Mouse (Mus musculus) CH12.LX (cell line): ENCODE measurements around the gene Macrod1. TPM values are rescaled to one million over a fixed set of nuclear protein-coding genes. Genes with fewer than 3 reads are reported as not detected.
A peak's percentile ranks its signal among the peaks of the same experiment; 100 is the strongest.

ENCODE experiments used
- DNase-seq: peaks from one replicate; pipeline ENCODE4 v3.0.0-alpha.2; 2013; ENCODE audit errors: extremely low read depth
- H3K27ac ChIP-seq: 2 replicates; pipeline ENCODE4 v1.5.1; 2012; ENCODE audit warnings: low read depth, mild to moderate bottlenecking, control low read depth, moderate library complexity; ENCODE audit not compliant: insufficient read depth
- H3K27me3 ChIP-seq: replicated peaks from 2 replicates; pipeline ENCODE3; 2012; ENCODE audit warnings: inconsistent platforms
- H3K36me3 ChIP-seq, 2 experiments: replicated peaks in 1 of 2; 2 replicates each; pipeline versions ENCODE3 to v1.6.1; 2012; ENCODE audit warnings: inconsistent platforms in 1 of 2, low read length in 1 of 2, mild to moderate bottlenecking in 1 of 2, mixed read lengths in 1 of 2, moderate library complexity in 1 of 2; ENCODE audit not compliant: control insufficient read depth in 1 of 2, insufficient read depth in 1 of 2
- H3K4me1 ChIP-seq, 2 experiments: 2 replicates each; pipeline ENCODE4 v1.6.1; 2012; ENCODE audit warnings: inconsistent platforms in 1 of 2, moderate library complexity in 1 of 2; ENCODE audit not compliant: insufficient read depth in 2 of 2, control insufficient read depth in 1 of 2
- H3K4me2 ChIP-seq: 2 replicates; pipeline ENCODE4 v1.6.1; 2012; ENCODE audit warnings: low read depth, mild to moderate bottlenecking, control low read depth; ENCODE audit not compliant: poor library complexity, insufficient read depth, severe bottlenecking
- H3K4me3 ChIP-seq, 3 experiments: fragments of 150-350 bp in 1 of 3; sonication (generic) in 1 of 3; replicated peaks in 1 of 3; 2 replicates each; pipeline versions ENCODE3 to v1.5.1; 2011 to 2012; ENCODE audit warnings: low read depth in 2 of 3, low read length in 2 of 3, mild to moderate bottlenecking in 2 of 3, moderate library complexity in 2 of 3, control low read depth in 1 of 3, improper control_type of control experiment in 1 of 3, inconsistent platforms in 1 of 3, mixed read lengths in 1 of 3; ENCODE audit not compliant: poor library complexity in 1 of 3
- H3K79me2 ChIP-seq: replicated peaks from 2 replicates; pipeline ENCODE4 v1.6.1; 2012; ENCODE audit warnings: mild to moderate bottlenecking, moderate library complexity; ENCODE audit not compliant: control insufficient read depth, poor library complexity, insufficient read depth, severe bottlenecking; ENCODE audit errors: extremely low read depth
- H3K9ac ChIP-seq: 2 replicates; pipeline ENCODE4 v1.6.1; 2012; ENCODE audit warnings: low read depth, mild to moderate bottlenecking, control low read depth, moderate library complexity; ENCODE audit not compliant: insufficient read depth
- H3K9me3 ChIP-seq: replicated peaks from 2 replicates; pipeline ENCODE3; 2012; ENCODE audit warnings: low read length, inconsistent platforms, mixed read lengths
- CHD1 ChIP-seq: IDR thresholded peaks from 2 replicates; pipeline ENCODE4 v1.6.1; 2012; ENCODE audit warnings: low read depth, low read length, improper control_type of control experiment, inconsistent platforms
- CHD2 ChIP-seq: IDR thresholded peaks from 2 replicates; pipeline ENCODE4 v1.6.1; 2011; ENCODE audit warnings: low read length, improper control_type of control experiment
- CTCF ChIP-seq, 2 experiments: IDR thresholded peaks in 1 of 2; conservative IDR thresholded peaks in 1 of 2; 2 replicates each; pipeline ENCODE4 v1.5.1; 2011 to 2012; ENCODE audit warnings: low read depth in 2 of 2, low read length in 2 of 2, improper control_type of control experiment in 1 of 2, inconsistent platforms in 1 of 2, mild to moderate bottlenecking in 1 of 2, moderate library complexity in 1 of 2
- E2F4 ChIP-seq: IDR thresholded peaks from 2 replicates; pipeline ENCODE4 v1.6.1; 2011; ENCODE audit warnings: low read depth, low read length, improper control_type of control experiment; ENCODE audit not compliant: insufficient replicate concordance
- ELF1 ChIP-seq: IDR thresholded peaks from 2 replicates; pipeline ENCODE4 v1.6.1; 2014; ENCODE audit warnings: low read depth, mild to moderate bottlenecking, inconsistent platforms, low read length, improper control_type of control experiment
- EP300 ChIP-seq: IDR thresholded peaks from 2 replicates; pipeline ENCODE4 v1.6.1; 2011; ENCODE audit warnings: low read length, improper control_type of control experiment
- ETS1 ChIP-seq: conservative IDR thresholded peaks from 2 replicates; pipeline ENCODE4 v1.6.1; 2012; ENCODE audit warnings: low read depth, mild to moderate bottlenecking, inconsistent platforms, low read length, improper control_type of control experiment, moderate library complexity
- HCFC1 ChIP-seq: IDR thresholded peaks from 2 replicates; pipeline ENCODE4 v1.6.1; 2012; ENCODE audit warnings: low read depth, mild to moderate bottlenecking, inconsistent platforms, low read length, improper control_type of control experiment
- IRF4 ChIP-seq: IDR thresholded peaks from 2 replicates; pipeline ENCODE4 v1.6.1; 2014; ENCODE audit warnings: low read depth, mild to moderate bottlenecking, inconsistent platforms, low read length, improper control_type of control experiment
- JUN ChIP-seq: IDR thresholded peaks from 2 replicates; pipeline ENCODE4 v1.6.1; 2011; ENCODE audit warnings: low read depth, mild to moderate bottlenecking, low read length, improper control_type of control experiment, moderate library complexity; ENCODE audit not compliant: insufficient read depth
- JUND ChIP-seq: conservative IDR thresholded peaks from 2 replicates; pipeline ENCODE4 v1.6.1; 2011; ENCODE audit warnings: low read depth, low read length, improper control_type of control experiment
- MAX ChIP-seq: IDR thresholded peaks from 2 replicates; pipeline ENCODE4 v1.6.1; 2011; ENCODE audit warnings: low read length, improper control_type of control experiment
- NRF1 ChIP-seq: IDR thresholded peaks from 2 replicates; pipeline ENCODE4 v1.6.1; 2014; ENCODE audit warnings: low read depth, mild to moderate bottlenecking, inconsistent platforms, low read length, improper control_type of control experiment, moderate library complexity
- POLR2AphosphoS2 ChIP-seq: IDR thresholded peaks from 2 replicates; pipeline ENCODE4 v1.6.1; 2011; ENCODE audit warnings: low read depth, low read length, improper control_type of control experiment
- RAD21 ChIP-seq: IDR thresholded peaks from 2 replicates; pipeline ENCODE4 v1.6.1; 2011; ENCODE audit warnings: low read depth, mild to moderate bottlenecking, low read length, improper control_type of control experiment, moderate library complexity
- RCOR1 ChIP-seq: conservative IDR thresholded peaks from 2 replicates; pipeline ENCODE4 v1.6.1; 2012; ENCODE audit warnings: low read depth, mild to moderate bottlenecking, inconsistent platforms, low read length, improper control_type of control experiment
- SIN3A ChIP-seq: IDR thresholded peaks from 2 replicates; pipeline ENCODE4 v1.6.1; 2012; ENCODE audit warnings: low read length, improper control_type of control experiment, inconsistent platforms
- SMC3 ChIP-seq: IDR thresholded peaks from 2 replicates; pipeline ENCODE4 v1.6.1; 2011; ENCODE audit warnings: low read depth, low read length, improper control_type of control experiment
- TBP ChIP-seq: conservative IDR thresholded peaks from 2 replicates; pipeline ENCODE4 v1.6.1; 2011; ENCODE audit warnings: low read depth, low read length, improper control_type of control experiment
- TCF12 ChIP-seq: IDR thresholded peaks from 2 replicates; pipeline ENCODE4 v1.6.1; 2014; ENCODE audit warnings: low read depth, mild to moderate bottlenecking, inconsistent platforms, low read length, improper control_type of control experiment
- UBTF ChIP-seq: IDR thresholded peaks from 2 replicates; pipeline ENCODE4 v1.6.1; 2012; ENCODE audit warnings: low read depth, mild to moderate bottlenecking, inconsistent platforms, low read length, improper control_type of control experiment, moderate library complexity
- USF2 ChIP-seq: conservative IDR thresholded peaks from 2 replicates; pipeline ENCODE4 v1.6.1; 2011; ENCODE audit warnings: low read depth, low read length, improper control_type of control experiment
- ZKSCAN1 ChIP-seq: IDR thresholded peaks from 2 replicates; pipeline ENCODE4 v1.6.1; 2012; ENCODE audit warnings: low read depth, inconsistent platforms, low read length, improper control_type of control experiment, borderline replicate concordance
- ZMIZ1 ChIP-seq: IDR thresholded peaks from 2 replicates; pipeline ENCODE4 v1.6.1; 2012; ENCODE audit warnings: low read depth, mild to moderate bottlenecking, inconsistent platforms, low read length, improper control_type of control experiment
- ZNF384 ChIP-seq: IDR thresholded peaks from 2 replicates; pipeline ENCODE4 v1.6.1; 2012; ENCODE audit warnings: low read depth, low read length, improper control_type of control experiment, inconsistent platforms
- dilution Hi-C: fragments of 300-500 bp; cut with MboI; formaldehyde crosslinking; loops from 2 replicates; pipeline ENCODE4 v1.14.3; 2020; ENCODE audit warnings: low sequenced_read_pairs; ENCODE audit not compliant: extremely low pct_unique_long_range_greater_than_20kb, extremely low pct_ligation_motif_present
- in situ Hi-C: fragments of 300-500 bp; cut with MboI; formaldehyde crosslinking; loops from 3 replicates; pipeline ENCODE4 v1.14.3; 2019; ENCODE audit warnings: low sequenced_read_pairs, low pct_ligation_motif_present, low pct_unique_long_range_greater_than_20kb, mixed read lengths
- polyA plus RNA-seq: library from polyadenylated mRNA; unstranded; fragments of >175 nt; gene quantifications from 2 replicates; pipeline ENCODE4 v1.2.1, GENCODE M21; 2012; ENCODE audit warnings: low read depth; ENCODE audit not compliant: insufficient read length
- total RNA-seq, 2 experiments: library from RNA; depleted of rRNA; stranded (reverse); fragments of 300-350 nt in 1 of 2; fragments of >200 nt in 1 of 2; gene quantifications; 2 replicates each; pipeline ENCODE4 v1.2.3; 2012 to 2014

Gene Macrod1
- total and polyA plus RNA-seq, 3 experiments: 1.0 TPM; not detected in 2

- Histone ChIP-seq H3K4me1 (peaks cover 13 to 34% of the 10 kb centered on the region in 2 experiments), H3K36me3 (peaks cover 43 to 70% of the 10 kb centered on the region in 2 experiments), H3K4me3 (no peak overlapping the region), H3K27ac (peak overlapping the region; percentile 54), H3K27me3 (no peaks in the 10 kb centered on the region), H3K9me3 (no peaks in the 10 kb centered on the region), H3K79me2 (peaks cover 3% of the 10 kb centered on the region; the same call in 1 of the 2 replicates), H3K9ac (peak overlapping the region; percentile 28; the same call in 1 of the 2 replicates), H3K4me2 (peak overlapping the region; percentile 82; the same call in 1 of the 2 replicates)
- dilution Hi-C loops (no loop called here), in situ Hi-C loops (loop anchor here (5.0 kb wide), 1 partner anchor 83 kb away; no protein-coding TSS in a partner anchor)
- peak; percentile 75 for DNase-seq
- TF ChIP-seq CHD1 (no peak), SMC3 (peak; percentile 82), ZMIZ1 (0 out of 2 replicates have a peak, but pooled peaks have one; percentile 6), UBTF (no peak), USF2 (no peak), E2F4 (no peak), ZKSCAN1 (no peak), ELF1 (no peak), JUND (no peak), TCF12 (no peak), ETS1 (no peak), RCOR1 (no peak), MAX (no peak), POLR2AphosphoS2 (0 out of 2 replicates have a peak, but pooled peaks have one; percentile 54), RAD21 (peak; percentile 87), NRF1 (no peak), CTCF (conservative IDR thresholded peaks at IDR 0.05 in 1 of 2, IDR thresholded peaks at IDR 0.05 in 1 of 2; ENCODE audit: low read depth in 2 of 2, low read length in 2 of 2) (peak; percentile 54 to 91), EP300 (no peak), HCFC1 (no peak), TBP (no peak), IRF4 (0 out of 2 replicates have a peak, but pooled peaks have one; percentile 12), JUN (no peak)
These were observed 36.4 kb upstream of the Macrod1 start for GRCm38 (mm10) chr19:7020224-7020641.

- DNase-seq: no peak
- no peak overlapping the region for H3K9ac ChIP-seq
- peaks cover 74 to 92% of the 10 kb centered on the region in 2 experiments for H3K36me3 ChIP-seq
- H3K79me2 ChIP-seq: peaks cover 7% of the 10 kb centered on the region; the same call in 1 of the 2 replicates
- H3K4me3 ChIP-seq: no peak overlapping the region
- H3K4me1 ChIP-seq: peaks cover 0 to 16% of the 10 kb centered on the region in 2 experiments; a peak in 2 of 4 replicates
- no peaks in the 10 kb centered on the region for H3K9me3 ChIP-seq
- no peak overlapping the region for H3K4me2 ChIP-seq
- no peaks in the 10 kb centered on the region for H3K27me3 ChIP-seq
- no peak overlapping the region for H3K27ac ChIP-seq
- dilution Hi-C loops: no loop called here
- TF ChIP-seq ZNF384 (no peak), ETS1 (no peak), SIN3A (no peak), POLR2AphosphoS2 (no peak), CHD1 (no peak), CHD2 (no peak)
- in situ Hi-C loops: no loop called here
These were observed 27.1 kb upstream of the Macrod1 start for GRCm38 (mm10) chr19:7029531-7029930.
